Mouse (Mus musculus) G1E (cell line): Measurements from ENCODE around the gene Rims1.

Source experiments
- CTCF ChIP-seq: IDR thresholded peaks from 2 replicates; pipeline ENCODE4 v1.5.1; 2012; ENCODE audit warnings: low read depth, low read length, inconsistent platforms, mixed read lengths
- GATA1 ChIP-seq: IDR thresholded peaks from 2 replicates; pipeline ENCODE4 v1.6.1; 2012; ENCODE audit warnings: borderline replicate concordance, low read length, inconsistent platforms, mixed read lengths
- POLR2AphosphoS5 ChIP-seq: IDR thresholded peaks from 2 replicates; pipeline ENCODE4 v1.6.1; 2012; ENCODE audit warnings: low read depth, low read length, inconsistent platforms; ENCODE audit not compliant: insufficient replicate concordance
- TAL1 ChIP-seq: conservative IDR thresholded peaks from 2 replicates; pipeline ENCODE4 v1.6.1; 2012; ENCODE audit warnings: low read depth, low read length, inconsistent platforms, mixed read lengths

- TF ChIP-seq CTCF (no peak), GATA1 (no peak), POLR2AphosphoS5 (no peak), TAL1 (no peak)
These were observed 294.2 kb downstream of the Rims1 start for GRCm38 (mm10) chr1:22511614-22512013.
